Mouse (Mus musculus): ENCODE data around the gene Tmem28. TPM values are rescaled to one million over a fixed set of nuclear protein-coding genes. Genes with fewer than 3 reads are reported as not detected.
A peak's percentile ranks its signal among the peaks of the same experiment; 100 is the strongest.

Gene Tmem28
- polyA plus RNA-seq (2015; fragmentation: Nextera tagmentation; extraction: Ambion mirVana), result 1.1 TPM in 2 replicates

- Histone ChIP-seq H3K9me3 (replicated peaks) (peaks cover 4% of the 10 kb centered on the region; the same call in 1 of the 2 replicates), H3K4me2 (peak within 1 kb of the TSS; percentile 64), H3K27me3 (peaks cover 3% of the 10 kb centered on the region; the same call in 1 of the 2 replicates), H3K9ac (peak within 1 kb of the TSS; percentile 74), H3K4me1 (0 out of 2 replicates have a peak, but pooled peaks cover 4% of the 10 kb centered on the region), H3K4me3 (peak within 1 kb of the TSS; percentile 58), H3K36me3 (ENCODE audit: poor library complexity, severe bottlenecking) (no peaks in the 10 kb centered on the region), H3K27ac (peak within 1 kb of the TSS; percentile 77)
- peak; percentile 17 for ATAC-seq
- 27% methylated on average over 24 of the region's 82 CpGs for WGBS
These were observed at the start of gene Tmem28 for GRCm38 (mm10) chrX:99820790-99821395. Gene Tmem28, plus strand, starts transcription at chrX:99821021.

GRCm38 (mm10) chrX:99780308-99780707 lies 40.5 kb upstream of the Tmem28 start:
- Histone ChIP-seq H3K9me3 (replicated peaks) (no peaks in the 10 kb centered on the region), H3K9ac (no peak overlapping the region), H3K27ac (no peak overlapping the region), H3K4me2 (no peak overlapping the region), H3K4me1 (no peaks in the 10 kb centered on the region), H3K4me3 (no peak overlapping the region), H3K36me3 (ENCODE audit: poor library complexity, severe bottlenecking) (no peaks in the 10 kb centered on the region), H3K27me3 (no peaks in the 10 kb centered on the region)
- WGBS, result 48% methylated on average over 4 of the region's 4 CpGs
- no peak for ATAC-seq

GRCm38 (mm10) chrX:99808375-99808774 lies 12.4 kb upstream of the Tmem28 start:
- Histone ChIP-seq H3K4me3 (no peak overlapping the region), H3K27ac (no peak overlapping the region), H3K36me3 (ENCODE audit: poor library complexity, severe bottlenecking) (no peaks in the 10 kb centered on the region), H3K27me3 (no peaks in the 10 kb centered on the region), H3K9me3 (replicated peaks) (no peaks in the 10 kb centered on the region), H3K9ac (no peak overlapping the region), H3K4me1 (no peaks in the 10 kb centered on the region), H3K4me2 (no peak overlapping the region)
- ATAC-seq, result 0 out of 2 replicates have a peak, but pooled peaks have one; percentile 8
- WGBS, result 45% methylated on average over 1 of the region's 1 CpGs

DNA sequence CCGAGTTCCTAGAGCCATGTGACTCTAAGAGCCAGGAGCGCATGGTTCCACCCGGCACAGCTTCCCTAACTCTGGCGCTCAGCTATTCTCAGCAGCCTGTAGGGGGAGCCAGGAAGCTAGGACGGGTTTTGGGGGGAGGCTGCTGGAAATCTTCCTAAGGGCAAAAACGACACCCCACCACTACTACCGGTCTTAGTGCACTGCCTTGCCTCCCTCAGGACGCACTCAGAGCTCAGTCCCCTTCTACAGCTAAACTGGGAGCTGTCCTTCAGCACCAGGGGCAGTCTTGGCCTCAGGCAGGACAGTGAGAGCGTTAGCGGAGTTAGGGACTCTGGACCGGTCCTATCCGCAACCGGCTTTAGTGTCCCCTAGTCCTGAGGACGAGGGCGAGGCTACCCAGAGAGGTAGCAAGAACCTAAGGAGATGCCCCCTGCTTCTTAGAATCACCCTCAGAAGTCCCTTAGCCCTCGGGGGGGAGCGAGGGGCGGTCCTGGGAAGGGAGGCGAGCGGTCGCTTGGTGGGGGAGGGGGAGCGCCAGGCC lies 1.4 kb upstream of the Tmem28 start:
- ATAC-seq, result peak; percentile 72

GRCm38 (mm10) chrX:99819936-99820789 lies 658 bp upstream of the Tmem28 start:
- peaks cover 3% of the 10 kb centered on the region; the same call in 1 of the 2 replicates for H3K27me3 ChIP-seq
- peak overlapping the region; percentile 74 for H3K9ac ChIP-seq
- WGBS, result 24% methylated on average over 59 of the region's 105 CpGs
- H3K36me3 ChIP-seq (ENCODE audit: poor library complexity, severe bottlenecking), result no peaks in the 10 kb centered on the region
- H3K27ac ChIP-seq, result peak overlapping the region; percentile 77
- peak; percentile 86 for ATAC-seq
- H3K4me3 ChIP-seq, result peak overlapping the region; percentile 58
- H3K4me1 ChIP-seq, result 0 out of 2 replicates have a peak, but pooled peaks cover 4% of the 10 kb centered on the region
- H3K4me2 ChIP-seq, result peak overlapping the region; percentile 64
- peaks cover 4% of the 10 kb centered on the region; the same call in 1 of the 2 replicates for H3K9me3 ChIP-seq (replicated peaks)

More for the DNA sequence above, 1.4 kb upstream of the Tmem28 start:
- peaks cover 3% of the 10 kb centered on the region; the same call in 1 of the 2 replicates for H3K27me3 ChIP-seq
- peaks cover 4% of the 10 kb centered on the region; the same call in 1 of the 2 replicates for H3K9me3 ChIP-seq (replicated peaks)
- H3K36me3 ChIP-seq (ENCODE audit: poor library complexity, severe bottlenecking), result no peaks in the 10 kb centered on the region
- H3K4me2 ChIP-seq, result peak overlapping the region; percentile 64
- H3K4me1 ChIP-seq, result 0 out of 2 replicates have a peak, but pooled peaks cover 4% of the 10 kb centered on the region
- H3K9ac ChIP-seq, result peak overlapping the region; percentile 74
- WGBS, result 17% methylated on average over 21 of the region's 22 CpGs
- peak overlapping the region; percentile 77 for H3K27ac ChIP-seq
- H3K4me3 ChIP-seq, result peak overlapping the region; percentile 58

DNA sequence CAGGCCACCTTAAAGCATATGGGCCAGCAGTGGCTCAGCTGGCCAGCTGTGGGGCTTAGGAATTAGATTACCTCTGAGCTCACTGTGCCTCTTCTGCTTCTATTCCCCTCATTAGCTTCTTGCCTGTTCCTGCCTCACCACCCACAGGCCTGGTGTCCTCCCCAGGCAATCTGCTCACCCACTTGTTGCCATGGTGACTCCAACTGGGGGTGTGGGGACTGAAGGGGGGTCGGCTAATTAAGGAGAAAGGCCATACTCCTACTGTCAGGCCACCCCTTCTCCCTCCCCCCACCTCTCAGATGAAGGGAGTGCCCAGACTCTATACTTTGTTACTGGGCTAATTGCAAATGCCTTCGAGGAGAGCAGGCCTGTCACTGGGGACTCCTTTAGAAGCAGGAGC lies 21.3 kb downstream of the Tmem28 start:
- Histone ChIP-seq H3K9me3 (replicated peaks) (no peaks in the 10 kb centered on the region), H3K36me3 (ENCODE audit: poor library complexity, severe bottlenecking) (no peaks in the 10 kb centered on the region), H3K27me3 (0 out of 2 replicates have a peak, but pooled peaks cover 5% of the 10 kb centered on the region), H3K27ac (no peak overlapping the region), H3K4me2 (no peak overlapping the region), H3K9ac (no peak overlapping the region), H3K4me3 (no peak overlapping the region), H3K4me1 (peaks cover 15% of the 10 kb centered on the region)
- ATAC-seq, result peak; percentile 70
- WGBS, result 10% methylated on average over 2 of the region's 2 CpGs

- H3K9ac ChIP-seq, result peak overlapping the region; percentile 58
- peak; percentile 92 for ATAC-seq
- H3K4me3 ChIP-seq, result peak overlapping the region; percentile 37
- H3K4me2 ChIP-seq, result peak overlapping the region; percentile 53
- no peaks in the 10 kb centered on the region for H3K36me3 ChIP-seq (ENCODE audit: poor library complexity, severe bottlenecking)
- no peak overlapping the region for H3K27ac ChIP-seq
- peaks cover 7% of the 10 kb centered on the region; the same call in 1 of the 2 replicates for H3K27me3 ChIP-seq
- no peaks in the 10 kb centered on the region for H3K9me3 ChIP-seq (replicated peaks)
- 13% methylated on average over 22 of the region's 35 CpGs for WGBS
- H3K4me1 ChIP-seq, result no peaks in the 10 kb centered on the region
These were observed 32.5 kb downstream of the Tmem28 start for GRCm38 (mm10) chrX:99853261-99853741.

GRCm38 (mm10) chrX:99853834-99854233 lies 33.0 kb downstream of the Tmem28 start:
- H3K9me3 ChIP-seq (replicated peaks), result no peaks in the 10 kb centered on the region
- H3K27me3 ChIP-seq, result peaks cover 7% of the 10 kb centered on the region; the same call in 1 of the 2 replicates
- no peak overlapping the region for H3K4me3 ChIP-seq
- no peak for ATAC-seq
- H3K4me2 ChIP-seq, result peak overlapping the region; percentile 53
- H3K4me1 ChIP-seq, result no peaks in the 10 kb centered on the region
- no peaks in the 10 kb centered on the region for H3K36me3 ChIP-seq (ENCODE audit: poor library complexity, severe bottlenecking)
- WGBS, result 49% methylated on average over 3 of the region's 3 CpGs
- H3K9ac ChIP-seq, result no peak overlapping the region
- H3K27ac ChIP-seq, result no peak overlapping the region

GRCm38 (mm10) chrX:99872228-99872627 lies 51.4 kb downstream of the Tmem28 start:
- Histone ChIP-seq H3K9ac (no peak overlapping the region), H3K4me2 (no peak overlapping the region), H3K4me3 (no peak overlapping the region), H3K4me1 (no peaks in the 10 kb centered on the region), H3K36me3 (ENCODE audit: poor library complexity, severe bottlenecking) (no peaks in the 10 kb centered on the region), H3K27ac (no peak overlapping the region), H3K9me3 (replicated peaks) (no peaks in the 10 kb centered on the region), H3K27me3 (0 out of 2 replicates have a peak, but pooled peaks cover 8% of the 10 kb centered on the region)
- ATAC-seq, result no peak
- 79% methylated on average over 4 of the region's 4 CpGs for WGBS

DNA sequence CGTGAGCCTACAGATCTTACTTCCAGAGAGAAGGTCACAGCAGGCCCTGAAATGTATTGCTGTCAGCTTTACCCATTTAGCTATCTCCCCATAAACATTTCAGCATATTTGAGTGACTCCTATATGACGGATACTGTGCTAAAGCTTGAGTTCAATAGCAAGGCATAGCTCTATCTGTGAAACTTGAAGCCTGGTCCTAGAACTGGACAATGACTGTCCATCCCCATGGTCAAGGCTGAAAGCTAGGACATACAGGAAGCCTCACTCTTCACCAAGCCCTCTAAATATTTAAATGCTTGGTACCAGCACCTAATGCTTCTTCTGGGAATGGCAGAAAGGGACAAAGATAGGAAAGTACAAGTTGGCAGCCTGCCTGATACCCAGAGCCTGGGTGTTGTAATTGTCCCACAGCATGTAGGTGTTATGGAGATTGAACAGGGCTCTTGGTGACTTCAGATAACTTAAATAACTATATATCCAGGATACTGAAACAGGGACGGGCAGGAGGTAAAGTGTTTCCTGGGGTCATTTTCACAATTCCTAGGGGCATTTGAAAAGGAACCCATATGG lies 51.9 kb downstream of the Tmem28 start:
- Histone ChIP-seq H3K27me3 (0 out of 2 replicates have a peak, but pooled peaks cover 5% of the 10 kb centered on the region), H3K27ac (no peak overlapping the region), H3K9me3 (replicated peaks) (no peaks in the 10 kb centered on the region), H3K4me2 (no peak overlapping the region), H3K36me3 (ENCODE audit: poor library complexity, severe bottlenecking) (no peaks in the 10 kb centered on the region), H3K4me3 (no peak overlapping the region), H3K4me1 (no peaks in the 10 kb centered on the region), H3K9ac (no peak overlapping the region)
- no peak for ATAC-seq
- 79% methylated on average over 3 of the region's 3 CpGs for WGBS

GRCm38 (mm10) chrX:99873259-99873919 lies 52.6 kb downstream of the Tmem28 start:
- 62% methylated on average over 2 of the region's 2 CpGs for WGBS
- peak; percentile 50; the same call in 1 of the 2 replicates for ATAC-seq
- H3K36me3 ChIP-seq (ENCODE audit: poor library complexity, severe bottlenecking), result no peaks in the 10 kb centered on the region
- no peak overlapping the region for H3K4me2 ChIP-seq
- H3K9ac ChIP-seq, result no peak overlapping the region
- H3K27me3 ChIP-seq, result 0 out of 2 replicates have a peak, but pooled peaks cover 3% of the 10 kb centered on the region
- H3K4me3 ChIP-seq, result no peak overlapping the region
- H3K27ac ChIP-seq, result no peak overlapping the region
- H3K9me3 ChIP-seq (replicated peaks), result no peaks in the 10 kb centered on the region
- no peaks in the 10 kb centered on the region for H3K4me1 ChIP-seq

Data from forebrain, embryonic 13.5 days (tissue).